Mouse (Mus musculus): Measurements from ENCODE around the gene Ache.

GRCm38 (mm10) chr5:137286655-137287031 is 676 bp upstream of the Ache start:
- peak; percentile 94 for TF ChIP-seq CTCF (IDR thresholded peaks at IDR 0.05; ENCODE audit: low read depth)
- no peak for TF ChIP-seq EP300 (IDR thresholded peaks at IDR 0.05; ENCODE audit: low read depth)

All from liver, embryonic 14.5 days (tissue).